Mouse (Mus musculus): ENCODE data around the gene Ascl1. TPM values are rescaled to one million over a fixed set of nuclear protein-coding genes. Genes with fewer than 3 reads are reported as not detected.

Gene Ascl1
- polyA plus RNA-seq, 1 experiment = not detected

DNA sequence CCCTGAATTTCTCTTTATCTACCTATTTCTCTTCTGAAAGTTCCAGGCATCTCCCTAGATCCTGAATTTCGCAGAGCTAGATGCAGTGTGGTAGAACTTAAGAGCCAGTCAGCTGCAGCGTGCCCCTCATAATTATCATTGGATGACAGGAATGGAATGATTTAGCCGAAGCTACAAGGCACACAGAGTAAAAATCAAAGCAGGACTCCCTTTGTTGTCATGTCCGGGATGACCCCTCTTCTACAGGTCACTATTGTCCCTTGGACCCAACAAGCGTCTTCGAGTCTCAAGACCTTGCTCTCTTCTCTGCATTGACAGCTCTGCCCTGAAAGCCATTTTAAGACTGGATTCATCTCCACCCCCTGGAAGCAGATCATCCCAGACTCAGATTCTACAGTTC is 44.1 kb downstream of the Ascl1 start:
- Histone ChIP-seq H3K36me3 (ENCODE audit: control insufficient read depth, insufficient read depth, low read length) (no peaks in the 10 kb centered on the region), H3K27ac (ENCODE audit: control insufficient read depth, insufficient read depth, low read depth, low read length) (no peak overlapping the region), H3K4me1 (ENCODE audit: control insufficient read depth, insufficient read depth, low read length) (no peaks in the 10 kb centered on the region; the same call in 1 of the 2 replicates), H3K4me3 (ENCODE audit: control insufficient read depth, low read depth, low read length) (no peak overlapping the region), H3K27me3 (ENCODE audit: control insufficient read depth, insufficient read depth, low read length) (no peaks in the 10 kb centered on the region)
- no peak for TF ChIP-seq CTCF (IDR thresholded peaks at IDR 0.05; ENCODE audit: control insufficient read depth, insufficient read depth, insufficient replicate concordance, low read depth, low read length)
- no peak for TF ChIP-seq POLR2A (IDR thresholded peaks at IDR 0.05; ENCODE audit: control insufficient read depth, low read depth, low read length)

DNA sequence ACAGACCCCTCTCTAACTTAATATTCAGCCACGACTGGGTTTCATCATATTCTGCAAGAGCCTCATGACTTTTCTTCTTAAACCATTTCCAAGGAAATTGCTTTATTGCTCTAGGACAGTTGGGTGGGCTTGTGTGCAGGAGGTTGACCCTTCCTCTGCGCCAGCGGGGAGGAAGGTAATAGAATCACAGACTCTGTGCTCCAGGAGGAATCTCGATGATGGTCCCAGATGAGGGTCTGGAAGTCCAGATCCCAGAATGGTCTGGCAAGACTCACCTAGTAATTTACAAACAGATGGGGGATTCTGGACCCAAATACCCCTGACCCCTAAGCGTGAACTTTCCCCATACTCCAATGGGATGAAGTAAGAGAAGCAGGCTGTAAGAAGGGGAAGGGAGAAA is 45.2 kb downstream of the Ascl1 start:
- TF ChIP-seq CTCF (IDR thresholded peaks at IDR 0.05; ENCODE audit: control insufficient read depth, insufficient read depth, insufficient replicate concordance, low read depth, low read length) = no peak
- no peak for TF ChIP-seq POLR2A (IDR thresholded peaks at IDR 0.05; ENCODE audit: control insufficient read depth, low read depth, low read length)
- Histone ChIP-seq H3K27ac (ENCODE audit: control insufficient read depth, insufficient read depth, low read depth, low read length) (no peak overlapping the region), H3K4me3 (ENCODE audit: control insufficient read depth, low read depth, low read length) (peak overlapping the region; percentile 71; the same call in 1 of the 2 replicates), H3K36me3 (ENCODE audit: control insufficient read depth, insufficient read depth, low read length) (no peaks in the 10 kb centered on the region), H3K27me3 (ENCODE audit: control insufficient read depth, insufficient read depth, low read length) (no peaks in the 10 kb centered on the region), H3K4me1 (ENCODE audit: control insufficient read depth, insufficient read depth, low read length) (no peaks in the 10 kb centered on the region; the same call in 1 of the 2 replicates)

DNA sequence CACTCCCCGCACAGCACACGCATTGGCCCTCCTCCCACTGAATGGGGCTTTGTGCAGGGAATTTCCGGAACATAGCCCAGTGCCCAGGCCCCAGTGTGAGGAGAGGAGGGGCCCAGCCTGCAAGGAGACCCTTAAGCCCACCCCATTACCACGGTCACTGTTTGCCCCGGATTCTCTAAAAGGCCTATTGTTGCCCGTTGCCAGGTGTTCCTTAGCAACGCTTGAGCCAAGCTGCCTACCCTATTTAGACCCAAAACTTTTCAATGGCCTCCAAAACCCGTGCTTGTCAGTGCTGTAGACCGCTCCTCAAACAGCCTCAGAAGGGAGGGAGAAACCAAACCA is 45.7 kb downstream of the Ascl1 start:
- H3K27me3 ChIP-seq (ENCODE audit: control insufficient read depth, insufficient read depth, low read length) = no peaks in the 10 kb centered on the region
- no peak overlapping the region for H3K27ac ChIP-seq (ENCODE audit: control insufficient read depth, insufficient read depth, low read depth, low read length)
- TF ChIP-seq CTCF (IDR thresholded peaks at IDR 0.05; ENCODE audit: control insufficient read depth, insufficient read depth, insufficient replicate concordance, low read depth, low read length) (no peak), POLR2A (IDR thresholded peaks at IDR 0.05; ENCODE audit: control insufficient read depth, low read depth, low read length) (peak; percentile 33; the same call in 1 of the 2 replicates)
- peak overlapping the region; percentile 71 for H3K4me3 ChIP-seq (ENCODE audit: control insufficient read depth, low read depth, low read length)
- no peaks in the 10 kb centered on the region; the same call in 1 of the 2 replicates for H3K4me1 ChIP-seq (ENCODE audit: control insufficient read depth, insufficient read depth, low read length)
- H3K36me3 ChIP-seq (ENCODE audit: control insufficient read depth, insufficient read depth, low read length) = no peaks in the 10 kb centered on the region

DNA sequence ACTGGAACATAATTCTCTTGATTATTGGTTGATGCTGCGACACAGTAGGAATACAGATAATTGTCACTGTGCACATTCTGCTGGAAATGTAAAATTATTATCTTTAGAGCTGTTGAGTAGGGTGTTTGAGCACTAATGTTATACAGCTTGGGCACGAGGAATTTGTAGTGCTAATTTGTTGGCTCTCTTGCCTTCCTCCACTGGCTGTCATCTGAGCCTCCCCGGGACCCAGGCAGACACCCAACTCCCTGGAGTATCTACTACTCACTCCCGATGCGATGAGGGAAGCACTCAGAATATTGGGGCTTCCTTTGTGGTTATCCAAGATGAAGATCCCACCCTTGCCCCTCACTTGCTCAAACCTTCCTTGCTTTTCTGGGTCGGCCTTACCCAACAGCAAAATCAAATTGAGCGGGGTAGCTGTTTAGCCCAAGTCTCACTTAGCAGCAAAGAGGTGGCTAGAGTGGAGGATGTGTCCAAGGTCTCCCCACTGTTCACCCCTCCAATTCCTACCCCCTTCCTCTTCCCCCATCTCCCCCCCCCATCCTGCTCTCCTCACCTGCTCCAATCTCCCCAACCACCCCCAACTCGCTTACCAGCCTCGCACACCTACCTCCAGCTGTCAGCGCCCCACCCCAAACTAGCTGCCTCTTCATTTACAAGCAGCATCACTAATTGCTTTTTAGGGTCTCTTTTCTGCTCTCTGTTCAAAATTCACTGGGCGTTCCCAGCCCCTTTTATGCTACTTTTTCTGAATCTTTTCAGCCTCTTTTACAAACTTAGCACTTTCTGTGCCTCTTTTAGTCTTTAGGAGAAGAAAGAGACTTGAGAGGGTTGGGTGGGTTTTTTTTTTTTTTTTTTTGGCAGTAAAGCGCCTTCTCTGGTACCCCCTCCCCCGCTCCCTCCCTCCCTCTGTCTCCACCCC is 46.4 kb downstream of the Ascl1 start:
- Histone ChIP-seq H3K4me3 (ENCODE audit: control insufficient read depth, low read depth, low read length) (peak overlapping the region; percentile 71), H3K27ac (ENCODE audit: control insufficient read depth, insufficient read depth, low read depth, low read length) (no peak overlapping the region)

DNA sequence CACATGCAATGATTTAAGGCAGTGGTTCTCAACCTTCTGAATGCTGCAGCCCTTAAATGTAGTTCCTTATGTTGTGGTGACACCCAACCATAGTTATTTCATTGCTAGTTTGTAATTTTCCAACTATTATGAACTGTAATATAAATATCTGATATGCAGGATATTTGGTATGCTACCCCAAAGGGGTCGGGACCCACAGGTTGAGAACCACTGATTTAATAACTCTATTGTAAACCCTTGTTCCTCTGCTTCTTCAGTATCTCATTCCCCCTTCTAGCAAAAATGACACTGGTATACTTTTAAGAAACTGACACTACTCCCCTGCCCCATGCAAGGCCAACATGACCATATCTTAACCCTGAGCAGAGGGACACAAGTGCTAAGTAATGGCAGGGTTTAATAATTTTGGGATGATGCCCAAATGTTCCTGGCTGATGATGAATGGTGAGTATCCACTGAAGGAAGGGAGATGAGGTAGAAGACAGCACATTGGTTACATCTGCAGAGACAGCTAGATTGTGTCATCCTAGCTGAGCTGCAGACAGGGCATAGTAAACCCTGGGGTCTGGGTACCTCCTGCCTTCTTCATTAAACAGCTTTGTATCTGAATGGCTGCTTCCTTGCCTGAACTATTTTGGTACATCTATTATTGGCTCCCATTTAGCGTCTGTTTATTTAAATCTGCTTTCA is 47.2 kb downstream of the Ascl1 start:
- H3K36me3 ChIP-seq (ENCODE audit: control insufficient read depth, insufficient read depth, low read length) = no peaks in the 10 kb centered on the region
- no peaks in the 10 kb centered on the region for H3K27me3 ChIP-seq (ENCODE audit: control insufficient read depth, insufficient read depth, low read length)
- TF ChIP-seq POLR2A (IDR thresholded peaks at IDR 0.05; ENCODE audit: control insufficient read depth, low read depth, low read length) (no peak), CTCF (IDR thresholded peaks at IDR 0.05; ENCODE audit: control insufficient read depth, insufficient read depth, insufficient replicate concordance, low read depth, low read length) (no peak)
- H3K27ac ChIP-seq (ENCODE audit: control insufficient read depth, insufficient read depth, low read depth, low read length) = no peak overlapping the region
- no peaks in the 10 kb centered on the region; the same call in 1 of the 2 replicates for H3K4me1 ChIP-seq (ENCODE audit: control insufficient read depth, insufficient read depth, low read length)
- peak overlapping the region; percentile 5; the same call in 1 of the 2 replicates for H3K4me3 ChIP-seq (ENCODE audit: control insufficient read depth, low read depth, low read length)

More for the DNA sequence above, 46.4 kb downstream of the Ascl1 start:
- TF ChIP-seq POLR2A (IDR thresholded peaks at IDR 0.05; ENCODE audit: control insufficient read depth, low read depth, low read length) = no peak
- TF ChIP-seq CTCF (IDR thresholded peaks at IDR 0.05; ENCODE audit: control insufficient read depth, insufficient read depth, insufficient replicate concordance, low read depth, low read length) = no peak
- Histone ChIP-seq H3K36me3 (ENCODE audit: control insufficient read depth, insufficient read depth, low read length) (no peaks in the 10 kb centered on the region), H3K27me3 (ENCODE audit: control insufficient read depth, insufficient read depth, low read length) (no peaks in the 10 kb centered on the region), H3K4me1 (ENCODE audit: control insufficient read depth, insufficient read depth, low read length) (no peaks in the 10 kb centered on the region; the same call in 1 of the 2 replicates)

Other genes with a start within 250 kb of the Ascl1 start
- 0.20 TPM in 1 of 2 replicates, not detected in the other for gene Pah, start 28.1 kb upstream of the Ascl1 start, polyA plus RNA-seq (2012; rRNA removed)